Mouse (Mus musculus) hindbrain, postnatal 0 days (tissue): Measurements from ENCODE around the gene Myo9a. TPM values are rescaled to one million over a fixed set of nuclear protein-coding genes. Genes with fewer than 3 reads are reported as not detected.

ENCODE experiments used
- ATAC-seq: fragments of 200-750 bp; cut with Nextera tagmentation; 2 replicates; pipeline ENCODE4 v1.8.0; 2017; ENCODE audit warnings: mild to moderate bottlenecking, moderate TSS enrichment, moderate library complexity
- DNase-seq: peaks from one replicate; pipeline ENCODE4 v3.0.0-alpha.2; 2015; ENCODE audit warnings: low spot score
- H3K27ac ChIP-seq: fragments of 300-500 bp; sonication (generic); 2 replicates; pipeline ENCODE4 v1.5.1; 2014; ENCODE audit warnings: mild to moderate bottlenecking
- H3K27me3 ChIP-seq: fragments of 300-500 bp; sonication (generic); 2 replicates; pipeline ENCODE4 v1.6.1; 2014; ENCODE audit warnings: low read length, mixed read lengths; ENCODE audit not compliant: insufficient read depth
- H3K36me3 ChIP-seq: fragments of 300-500 bp; sonication (generic); 2 replicates; pipeline ENCODE4 v1.6.1; 2014; ENCODE audit warnings: low read length, mixed read lengths; ENCODE audit not compliant: insufficient read depth
- H3K4me1 ChIP-seq: fragments of 300-500 bp; sonication (generic); 2 replicates; pipeline ENCODE4 v1.6.1; 2014; ENCODE audit warnings: antibody characterized with exemption, low read length, mixed read lengths; ENCODE audit not compliant: insufficient read depth
- H3K4me2 ChIP-seq: fragments of 300-500 bp; sonication (generic); 2 replicates; pipeline ENCODE4 v1.6.1; 2014; ENCODE audit warnings: low read depth, mild to moderate bottlenecking, low read length, moderate library complexity, mixed read lengths
- H3K4me3 ChIP-seq: fragments of 300-500 bp; sonication (generic); 2 replicates; pipeline ENCODE4 v1.5.1; 2014; ENCODE audit warnings: low read length
- H3K9ac ChIP-seq: fragments of 300-500 bp; sonication (generic); replicated peaks from 2 replicates; pipeline ENCODE4 v1.6.1; 2014; ENCODE audit warnings: mild to moderate bottlenecking, low read length, moderate library complexity, mixed read lengths
- H3K9me3 ChIP-seq: fragments of 300-500 bp; sonication (generic); 2 replicates; pipeline ENCODE4 v1.6.1; 2016; ENCODE audit warnings: low read length, mixed read lengths
- CTCF ChIP-seq: IDR thresholded peaks from 2 replicates; pipeline ENCODE4 v1.5.1; 2016; ENCODE audit warnings: antibody characterized with exemption, control low read depth, low read depth
- WGBS: fragments of 180-500 bp; shearing (Covaris S2); extraction: QIAGEN DNeasy Blood & Tissue Kit; methylation state at CpG from one replicate; pipeline ENCODE4 v1.1.7; 2014; 5-methylcytosine and 5-hydroxymethylcytosine counted together
- polyA plus RNA-seq: library from polyadenylated mRNA; unstranded; fragments of >200 nt; fragmentation: Nextera tagmentation; extraction: Ambion mirVana; gene quantifications from 2 replicates; pipeline ENCODE4 v1.2.1, GENCODE M21; 2015
- total RNA-seq: library from RNA; depleted of rRNA; stranded (reverse); fragments of >200 nt; gene quantifications from 2 replicates; pipeline ENCODE4 v1.2.3, GENCODE M21; 2014

The Myo9a gene
- total and polyA plus RNA-seq, 2 experiments from 2014 or later, result 15.4 to 25.0 TPM

GRCm38 (mm10) chr9:59940913-59941884 lies 190.5 kb downstream of the Myo9a start:
- Histone ChIP-seq H3K9ac (no peak overlapping the region), H3K27ac (no peak overlapping the region), H3K4me3 (no peak overlapping the region), H3K36me3 (no peaks in the 10 kb centered on the region), H3K9me3 (no peaks in the 10 kb centered on the region), H3K27me3 (no peaks in the 10 kb centered on the region), H3K4me1 (no peaks in the 10 kb centered on the region), H3K4me2 (no peak overlapping the region)
- ATAC-seq, result no peak
- DNase-seq, result no peak
- 75% methylated on average over 12 of the region's 12 CpGs for WGBS
- no peak for TF ChIP-seq CTCF

DNA sequence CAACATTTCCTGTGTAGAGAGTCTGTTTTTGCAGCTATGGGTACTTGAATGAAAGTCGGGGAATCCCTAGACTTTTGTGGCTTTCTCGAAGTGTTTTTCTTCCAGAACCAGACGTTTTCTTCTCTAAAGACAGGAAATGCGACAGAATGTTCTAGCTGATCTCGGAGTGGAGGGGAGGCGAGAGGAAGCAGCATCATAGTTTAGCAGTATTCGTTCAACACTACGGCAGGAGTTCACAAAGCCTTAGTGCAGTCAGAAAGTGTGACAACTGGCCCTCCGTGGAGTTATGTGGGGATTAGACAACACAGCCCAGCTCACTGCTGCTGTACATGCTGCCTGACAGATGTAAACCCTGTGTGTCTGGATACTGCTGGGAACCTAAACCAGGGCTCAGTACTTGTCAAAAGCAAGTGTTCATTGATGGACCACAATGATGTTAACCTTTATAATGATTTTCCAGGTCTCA lies 191.2 kb downstream of the Myo9a start:
- no peaks in the 10 kb centered on the region for H3K9me3 ChIP-seq
- DNase-seq (no peak), ATAC-seq (no peak)
- no peaks in the 10 kb centered on the region for H3K27me3 ChIP-seq
- H3K4me1 ChIP-seq, result no peaks in the 10 kb centered on the region
- no peak overlapping the region for H3K4me3 ChIP-seq
- no peak overlapping the region for H3K9ac ChIP-seq
- H3K36me3 ChIP-seq, result no peaks in the 10 kb centered on the region
- no peak overlapping the region for H3K27ac ChIP-seq
- WGBS, result 74% methylated on average over 9 of the region's 9 CpGs
- no peak for TF ChIP-seq CTCF
- no peak overlapping the region for H3K4me2 ChIP-seq

- 42% methylated on average over 5 of the region's 5 CpGs for WGBS
- no peak overlapping the region for H3K4me3 ChIP-seq
- H3K4me1 ChIP-seq, result no peaks in the 10 kb centered on the region
- TF ChIP-seq CTCF, result no peak
- no peaks in the 10 kb centered on the region for H3K27me3 ChIP-seq
- ATAC-seq, result no peak
- no peak for DNase-seq
- H3K9me3 ChIP-seq, result no peaks in the 10 kb centered on the region
- no peak overlapping the region for H3K4me2 ChIP-seq
- no peak overlapping the region for H3K9ac ChIP-seq
- no peak overlapping the region for H3K27ac ChIP-seq
- no peaks in the 10 kb centered on the region for H3K36me3 ChIP-seq
Observed at GRCm38 (mm10) chr9:59942501-59943085, 191.9 kb downstream of the Myo9a start.

GRCm38 (mm10) chr9:59943826-59944225 lies 193.1 kb downstream of the Myo9a start:
- 90% methylated on average over 6 of the region's 6 CpGs for WGBS
- no peaks in the 10 kb centered on the region for H3K9me3 ChIP-seq
- H3K4me3 ChIP-seq, result no peak overlapping the region
- DNase-seq (no peak), ATAC-seq (no peak)
- no peaks in the 10 kb centered on the region for H3K27me3 ChIP-seq
- H3K36me3 ChIP-seq, result no peaks in the 10 kb centered on the region
- no peak overlapping the region for H3K27ac ChIP-seq
- H3K4me1 ChIP-seq, result no peaks in the 10 kb centered on the region
- no peak overlapping the region for H3K9ac ChIP-seq
- no peak overlapping the region for H3K4me2 ChIP-seq
- no peak for TF ChIP-seq CTCF

GRCm38 (mm10) chr9:59945241-59945640 lies 194.5 kb downstream of the Myo9a start:
- no peak overlapping the region for H3K4me2 ChIP-seq
- H3K27ac ChIP-seq, result no peak overlapping the region
- no peaks in the 10 kb centered on the region for H3K27me3 ChIP-seq
- no peak for DNase-seq
- H3K4me1 ChIP-seq, result no peaks in the 10 kb centered on the region
- no peak for TF ChIP-seq CTCF
- H3K36me3 ChIP-seq, result no peaks in the 10 kb centered on the region
- ATAC-seq, result no peak
- H3K9ac ChIP-seq, result no peak overlapping the region
- no peak overlapping the region for H3K4me3 ChIP-seq
- 84% methylated on average over 3 of the region's 3 CpGs for WGBS
- no peaks in the 10 kb centered on the region for H3K9me3 ChIP-seq

DNA sequence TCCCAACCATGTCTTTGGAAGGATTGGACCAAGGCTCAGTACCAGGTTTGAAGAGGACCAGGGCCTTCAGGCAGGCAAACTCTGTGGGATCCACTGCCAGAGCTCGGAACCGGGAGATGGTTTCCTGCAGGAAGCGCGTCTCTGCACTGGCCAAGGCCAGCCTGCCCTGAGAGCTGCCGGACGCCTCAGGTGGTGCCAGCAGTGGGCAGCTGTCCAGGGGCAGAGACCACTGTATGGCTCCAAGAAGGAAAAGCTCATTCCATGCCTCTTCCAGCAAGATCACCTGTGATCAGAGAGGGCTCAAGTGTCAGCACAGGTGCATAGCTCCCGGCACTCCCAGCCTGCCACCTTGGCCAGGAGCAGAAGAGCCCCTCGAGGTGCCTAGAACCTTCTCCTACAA lies 196.6 kb downstream of the Myo9a start:
- no peaks in the 10 kb centered on the region for H3K9me3 ChIP-seq
- H3K27ac ChIP-seq, result no peak overlapping the region
- WGBS, result 82% methylated on average over 8 of the region's 8 CpGs
- no peak overlapping the region for H3K4me3 ChIP-seq
- no peaks in the 10 kb centered on the region for H3K4me1 ChIP-seq
- no peaks in the 10 kb centered on the region for H3K27me3 ChIP-seq
- DNase-seq, result no peak
- no peak overlapping the region for H3K9ac ChIP-seq
- no peaks in the 10 kb centered on the region for H3K36me3 ChIP-seq
- ATAC-seq, result no peak
- TF ChIP-seq CTCF, result no peak
- no peak overlapping the region for H3K4me2 ChIP-seq

DNA sequence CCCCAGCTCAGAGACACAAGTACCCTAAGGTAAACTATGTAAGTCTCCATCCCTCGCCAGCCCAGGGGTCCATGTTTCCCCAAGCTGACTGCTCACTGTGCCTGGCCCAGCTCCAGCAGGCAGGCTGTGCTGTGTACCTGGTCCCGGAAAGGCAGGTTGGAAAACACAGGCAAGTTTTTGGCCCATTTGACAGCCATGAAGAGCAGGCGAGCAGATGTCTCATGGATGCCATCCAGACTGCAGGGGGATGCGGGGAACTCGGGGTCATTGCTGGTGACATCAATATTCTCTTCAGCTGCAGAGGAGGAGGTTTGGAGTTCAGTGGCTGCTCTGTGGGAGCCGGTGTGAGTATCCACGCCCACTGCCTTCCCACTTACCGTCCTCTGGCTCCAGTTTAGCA lies 197.5 kb downstream of the Myo9a start:
- Histone ChIP-seq H3K27me3 (no peaks in the 10 kb centered on the region), H3K9me3 (no peaks in the 10 kb centered on the region), H3K4me2 (no peak overlapping the region), H3K4me3 (no peak overlapping the region), H3K4me1 (no peaks in the 10 kb centered on the region), H3K27ac (no peak overlapping the region), H3K9ac (no peak overlapping the region), H3K36me3 (no peaks in the 10 kb centered on the region)
- 51% methylated on average over 8 of the region's 8 CpGs for WGBS
- ATAC-seq, result no peak
- DNase-seq, result no peak
- no peak for TF ChIP-seq CTCF
